Mouse (Mus musculus): ENCODE data around the gene Vmn1r47. TPM values are rescaled to one million over a fixed set of nuclear protein-coding genes. Genes with fewer than 3 reads are reported as not detected.

Gene Vmn1r47
- total RNA-seq (2023), result not detected

GRCm38 (mm10) chr6:90015847-90016246 is at the start of gene Vmn1r47:
Gene Vmn1r47, plus strand, starts transcription at chr6:90016147.

GRCm38 (mm10) chr6:89969013-89969412 is 46.9 kb upstream of the Vmn1r47 start, which contains the start of gene Vmn1r46:
Gene Vmn1r46, plus strand, starts transcription at chr6:89969313.

GRCm38 (mm10) chr6:90036741-90037140 is 20.8 kb downstream of the Vmn1r47 start, which contains the start of gene Vmn1r48:
Gene Vmn1r48, minus strand, starts transcription at chr6:90036841.

Other genes starting within 250 kb of the Vmn1r47 start
- not detected for gene Vmn1r42, start 139.7 kb upstream of the Vmn1r47 start, total RNA-seq (2023)
- gene Vmn1r43, start 139.7 kb upstream of the Vmn1r47 start, total RNA-seq (2023), result not detected
- gene Vmn1r44, start 132.5 kb upstream of the Vmn1r47 start, total RNA-seq (2023), result not detected
- not detected for gene Vmn1r45, start 75.5 kb upstream of the Vmn1r47 start, total RNA-seq (2023)
- gene Vmn1r46, start 46.8 kb upstream of the Vmn1r47 start, total RNA-seq (2023), result not detected
- gene Vmn1r48, start 20.7 kb downstream of the Vmn1r47 start, total RNA-seq (2023), result not detected
- gene Vmn1r49, start 62.4 kb downstream of the Vmn1r47 start, total RNA-seq (2023), result not detected
- not detected for gene Vmn1r50, start 85.3 kb downstream of the Vmn1r47 start, total RNA-seq (2023)
- not detected for gene Vmn1r51, start 106.4 kb downstream of the Vmn1r47 start, total RNA-seq (2023)
- gene Vmn1r52, start 158.7 kb downstream of the Vmn1r47 start, total RNA-seq (2023), result not detected
- not detected for gene V1ra8, start 186.6 kb downstream of the Vmn1r47 start, total RNA-seq (2023)
- gene Vmn1r53, start 208.3 kb downstream of the Vmn1r47 start, total RNA-seq (2023), result not detected
- gene Vmn1r54, start 230.2 kb downstream of the Vmn1r47 start, total RNA-seq (2023), result not detected